In the genomic region with DNA sequence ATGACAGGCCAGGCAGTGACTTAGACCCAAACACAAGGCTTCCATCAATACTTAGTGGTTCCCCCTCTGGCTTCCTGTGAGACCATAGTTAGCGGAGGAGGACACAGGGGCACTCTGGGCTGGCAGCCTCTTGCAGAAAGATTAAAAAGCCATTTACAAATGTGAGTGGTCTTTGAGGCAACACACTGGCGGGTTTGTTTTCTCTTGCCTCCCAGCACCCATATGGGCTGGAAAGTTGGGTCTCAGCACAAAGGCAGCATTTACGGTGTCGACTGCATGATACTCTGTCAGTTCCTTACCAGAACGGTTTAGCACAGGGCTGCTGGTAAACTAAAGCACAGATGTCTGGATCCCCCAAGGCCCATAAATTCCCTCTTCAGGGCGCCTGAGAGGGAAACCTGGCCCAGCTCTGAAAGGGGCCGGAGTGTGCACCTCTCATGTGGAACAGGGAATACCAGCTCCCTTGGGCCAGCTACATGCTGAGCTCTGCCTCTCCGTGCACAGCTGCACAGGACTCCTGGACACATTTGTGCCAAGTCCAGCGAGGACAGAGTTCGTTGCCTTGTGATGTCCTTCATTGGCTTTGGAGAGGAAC, we compare ENCODE assay signal across 11 mouse cellular contexts.
DNase-seq lines count a peak whose midpoint lies in the region; ATAC-seq and TF ChIP-seq lines count a peak whose summit lies in the region.
"Had no signal": no experiment of that assay in that cellular context is flagged by ENCODE, and none has a peak within 500 bp of the region (broad histone marks: within the 10 kb centered on the region; RNA-seq: fewer than 3 reads in every experiment).

No protein-coding gene starts in this region.

- no peak overlapping the region for H3K27ac ChIP-seq in kidney, embryonic 16.5 days (ENCODE audit: low read length)
- H3K27ac ChIP-seq in embryonic facial prominence, embryonic 14.5 days (replicated peaks; ENCODE audit: low read depth, low read length): peak overlapping the region; percentile 64
- H3K27ac ChIP-seq in neural tube, embryonic 11.5 days (ENCODE audit: low read depth, low read length): peak overlapping the region; percentile 64; the same call in 1 of the 2 replicates
- H3K27ac ChIP-seq: stomach, embryonic 15.5 days had no signal

- no peak overlapping the region for H3K9ac ChIP-seq in kidney, embryonic 16.5 days (replicated peaks; ENCODE audit: low read length)
- H3K9ac ChIP-seq in embryonic facial prominence, embryonic 14.5 days (ENCODE audit: low read depth, low read length): no peak overlapping the region
- H3K9ac ChIP-seq in neural tube, embryonic 11.5 days (ENCODE audit: low read length): peak overlapping the region; percentile 10; the same call in 1 of the 2 replicates
- H3K9ac ChIP-seq: stomach, embryonic 15.5 days had no signal

- no peak overlapping the region for H3K4me3 ChIP-seq in kidney, embryonic 16.5 days (ENCODE audit: low read length)
- no peak overlapping the region for H3K4me3 ChIP-seq in embryonic facial prominence, embryonic 14.5 days (ENCODE audit: low read depth, low read length)
- no peak overlapping the region for H3K4me3 ChIP-seq in neural tube, embryonic 11.5 days (ENCODE audit: low read depth, low read length)
- no peak overlapping the region for H3K4me3 ChIP-seq in lung, adult 2 months (replicated peaks; ENCODE audit: extremely low read depth, low read depth, low read length)
- H3K4me3 ChIP-seq: heart, adult 2 months; stomach, embryonic 15.5 days had no signal

- ATAC-seq in kidney, embryonic 16.5 days (ENCODE audit: low FRiP score, low TSS enrichment): 0 out of 2 replicates have a peak, but pooled peaks have one; percentile 63
- peak; percentile 68 for ATAC-seq in embryonic facial prominence, embryonic 14.5 days (ENCODE audit: low read depth)
- ATAC-seq in neural tube, embryonic 11.5 days (ENCODE audit: insufficient read depth, low FRiP score, low TSS enrichment): no peak

- H3K4me1 ChIP-seq in kidney, embryonic 16.5 days (ENCODE audit: insufficient read depth, low read length): peaks cover 11% of the 10 kb centered on the region; the same call in 1 of the 2 replicates
- H3K4me1 ChIP-seq in embryonic facial prominence, embryonic 14.5 days (ENCODE audit: control insufficient read depth, insufficient read depth, low read length): peaks cover 5% of the 10 kb centered on the region
- H3K4me1 ChIP-seq in neural tube, embryonic 11.5 days (ENCODE audit: control insufficient read depth, insufficient read depth, low read length): no peaks in the 10 kb centered on the region; the same call in 1 of the 2 replicates
- peaks cover 7% of the 10 kb centered on the region for H3K4me1 ChIP-seq in lung, adult 2 months (ENCODE audit: control insufficient read depth, insufficient read depth, low read length)

- H3K9me3 ChIP-seq in kidney, embryonic 16.5 days (ENCODE audit: low read length): no peaks in the 10 kb centered on the region
- H3K9me3 ChIP-seq in embryonic facial prominence, embryonic 14.5 days (ENCODE audit: control insufficient read depth, low read length): no peaks in the 10 kb centered on the region
- H3K9me3 ChIP-seq in neural tube, embryonic 11.5 days (ENCODE audit: control insufficient read depth, low read length): no peaks in the 10 kb centered on the region
- H3K9me3 ChIP-seq: stomach, embryonic 15.5 days had no signal

- TF ChIP-seq CTCF in lung, adult 2 months (IDR thresholded peaks at IDR 0.05; ENCODE audit: insufficient read depth, low read length): no peak

- peak; percentile 23 for DNase-seq in embryo, embryonic 10 days (ENCODE audit: low spot score)
- DNase-seq in embryo, embryonic 9.5 days (ENCODE audit: extremely low spot score): no peak
- DNase-seq in kidney, adult 11 months: no peak
- DNase-seq in embryonic facial prominence, embryonic 14.5 days (ENCODE audit: low spot score): peak; percentile 72
- DNase-seq in neural tube, embryonic 11.5 days (ENCODE audit: low spot score): peak; percentile 42
- no peak for DNase-seq in cerebellum, adult 18-20 months
- no peak for DNase-seq in lung, adult 2 months
- DNase-seq: heart, adult 2 months; liver had no signal

- no peaks in the 10 kb centered on the region for H3K27me3 ChIP-seq in kidney, embryonic 16.5 days (ENCODE audit: insufficient read depth, low read length)
- H3K27me3 ChIP-seq in embryonic facial prominence, embryonic 14.5 days (replicated peaks; ENCODE audit: control insufficient read depth, insufficient read depth, low read length): no peaks in the 10 kb centered on the region
- no peaks in the 10 kb centered on the region for H3K27me3 ChIP-seq in neural tube, embryonic 11.5 days (ENCODE audit: control insufficient read depth, insufficient read depth, low read length)
- H3K27me3 ChIP-seq: stomach, embryonic 15.5 days had no signal

- no peaks in the 10 kb centered on the region for H3K36me3 ChIP-seq in kidney, embryonic 16.5 days (ENCODE audit: insufficient read depth, low read length)
- no peaks in the 10 kb centered on the region for H3K36me3 ChIP-seq in embryonic facial prominence, embryonic 14.5 days (ENCODE audit: control insufficient read depth, insufficient read depth, low read length)
- H3K36me3 ChIP-seq in neural tube, embryonic 11.5 days (ENCODE audit: control insufficient read depth, insufficient read depth, low read length): no peaks in the 10 kb centered on the region
- H3K36me3 ChIP-seq: stomach, embryonic 15.5 days had no signal

- H3K4me2 ChIP-seq in kidney, embryonic 16.5 days (replicated peaks; ENCODE audit: low read depth, low read length): no peak overlapping the region
- no peak overlapping the region for H3K4me2 ChIP-seq in embryonic facial prominence, embryonic 14.5 days (ENCODE audit: low read depth, low read length)
- H3K4me2 ChIP-seq in neural tube, embryonic 11.5 days (ENCODE audit: low read depth): no peak overlapping the region
- H3K4me2 ChIP-seq: stomach, embryonic 15.5 days had no signal

- no peak for TF ChIP-seq POLR2A in lung, adult 2 months (IDR thresholded peaks at IDR 0.05; ENCODE audit: borderline replicate concordance, extremely low read depth, low read depth, low read length)

- WGBS in kidney, embryonic 16.5 days: 34% methylated on average over 10 of the region's 10 CpGs
- 46% methylated on average over 10 of the region's 10 CpGs for WGBS in embryonic facial prominence, embryonic 14.5 days
- WGBS in neural tube, embryonic 11.5 days: 50% methylated on average over 10 of the region's 10 CpGs
- 74% methylated on average over 10 of the region's 10 CpGs for WGBS in lung, adult 2 months

Comparison
In these comparisons a context has a peak if more than half of its experiments do, and no peak if none do; other contexts are left out.
1. DNase-seq: peak in embryo, embryonic 10 days (single experiment), embryonic facial prominence, embryonic 14.5 days (single experiment) and neural tube, embryonic 11.5 days (single experiment); none in embryo, embryonic 9.5 days (single experiment), kidney, adult 11 months (single experiment), cerebellum, adult 18-20 months (0 of 2) and lung, adult 2 months (single experiment).